Mouse (Mus musculus) brain, adult 2 months (tissue): ENCODE measurements at regions not wholly inside any gene's neighbourhood (a gene's known extent, or its start where the extent isn't known, plus 50 kb on each side); places are given as distances from the start of the nearest gene placed in this dataset.

Experiments used
- DNase-seq: peaks from one replicate; pipeline ENCODE4 v3.0.0; 2011; ENCODE audit warnings: low read depth, low spot score

GRCm38 (mm10) chr13:88088259-88088658 is 733.0 kb upstream of the Edil3 start:
- peak; percentile 38 for DNase-seq
